Mouse (Mus musculus) myocyte (in vitro differentiated cells): ENCODE results near the gene Cisd1. TPM values are rescaled to one million over a fixed set of nuclear protein-coding genes. Genes with fewer than 3 reads are reported as not detected.

Source experiments
- H3K27me3 ChIP-seq: one replicate; pipeline ENCODE4 v1.6.1; 2011; ENCODE audit not compliant: control insufficient read depth, insufficient read depth, insufficient read length
- H3K36me3 ChIP-seq: one replicate; pipeline ENCODE4 v1.6.1; 2011; ENCODE audit not compliant: control insufficient read depth, insufficient read depth
- H3K4me2 ChIP-seq: one replicate; pipeline ENCODE4 v1.6.1; 2011; ENCODE audit warnings: low read depth, control low read depth
- H3K4me3 ChIP-seq: one replicate; pipeline ENCODE4 v1.5.1; 2011; ENCODE audit warnings: mild to moderate bottlenecking, control low read depth, moderate library complexity
- H3K79me2 ChIP-seq: one replicate; pipeline ENCODE4 v1.6.1; 2011; ENCODE audit not compliant: control insufficient read depth, insufficient read depth
- H3ac ChIP-seq: one replicate; pipeline ENCODE4 v1.6.1; 2011; ENCODE audit not compliant: control insufficient read depth, insufficient read length
- CEBPB ChIP-seq: IDR thresholded peaks from 2 replicates; pipeline ENCODE4 v1.6.1; 2011; ENCODE audit warnings: mild to moderate bottlenecking, moderate library complexity; ENCODE audit not compliant: poor library complexity, insufficient read depth, severe bottlenecking
- E2F4 ChIP-seq: IDR thresholded peaks from one replicate; pipeline ENCODE4 v1.6.1; 2011; ENCODE audit warnings: mild to moderate bottlenecking, control low read depth, moderate library complexity; ENCODE audit not compliant: insufficient read depth
- MYOD1 ChIP-seq, 3 experiments: IDR thresholded peaks; one replicate each; pipeline ENCODE4 v1.6.1; 2011; ENCODE audit warnings: control low read depth in 2 of 3, low read depth in 2 of 3, mild to moderate bottlenecking in 2 of 3, moderate library complexity in 1 of 3; ENCODE audit not compliant: insufficient read length in 2 of 3, control insufficient read depth in 1 of 3
- MYOG ChIP-seq, 3 experiments: IDR thresholded peaks; one replicate each; pipeline ENCODE4 v1.6.1; 2011; ENCODE audit warnings: control low read depth in 2 of 3, low read depth in 2 of 3, mild to moderate bottlenecking in 2 of 3; ENCODE audit not compliant: insufficient read length in 2 of 3, control insufficient read depth in 1 of 3, insufficient read depth in 1 of 3
- POLR2A ChIP-seq: IDR thresholded peaks from one replicate; pipeline ENCODE4 v1.6.1; 2011; ENCODE audit warnings: low read depth, mild to moderate bottlenecking, control low read depth, moderate library complexity; ENCODE audit not compliant: insufficient read length
- POLR2AphosphoS2 ChIP-seq: IDR thresholded peaks from one replicate; pipeline ENCODE4 v1.6.1; 2011; ENCODE audit warnings: low read depth, control low read depth; ENCODE audit not compliant: insufficient read length
- REST ChIP-seq: IDR thresholded peaks from one replicate; pipeline ENCODE4 v1.6.1; 2011; ENCODE audit warnings: mild to moderate bottlenecking, control low read depth, moderate library complexity; ENCODE audit not compliant: insufficient read depth, insufficient read length
- TCF3 ChIP-seq: IDR thresholded peaks from one replicate; pipeline ENCODE4 v1.6.1; 2011; ENCODE audit warnings: low read depth, control low read depth; ENCODE audit not compliant: insufficient read length
- polyA plus RNA-seq: library from polyadenylated mRNA; unstranded; fragments of >200 nt; fragmentation: generic; extraction: Trizol; gene quantifications from one replicate; pipeline ENCODE4 v1.2.1, GENCODE M21; 2012; ENCODE audit warnings: missing spikeins

The Cisd1 gene
- polyA plus RNA-seq, 1 experiment, result 124 TPM

GRCm38 (mm10) chr10:71348637-71349280 is 4.0 kb upstream of the Cisd1 start:
- peaks cover 33% of the 10 kb centered on the region for H3K79me2 ChIP-seq
- peak overlapping the region; percentile 75 for H3ac ChIP-seq
- peaks cover 4% of the 10 kb centered on the region for H3K36me3 ChIP-seq
- H3K4me3 ChIP-seq, result peak overlapping the region; percentile 64
- no peaks in the 10 kb centered on the region for H3K27me3 ChIP-seq
- peak overlapping the region; percentile 93 for H3K4me2 ChIP-seq
- no peak for TF ChIP-seq CEBPB

GRCm38 (mm10) chr10:71347964-71348636 is 3.3 kb upstream of the Cisd1 start:
- TF ChIP-seq MYOG (IDR thresholded peaks at IDR 0.05; ENCODE audit: control insufficient read depth in 1 of 3, insufficient read depth in 1 of 3, insufficient read length in 2 of 3, low read depth in 2 of 3) (peak in 2 of 3 experiments; percentile 1 to 12), TCF3 (peak; percentile 1), CEBPB (no peak)
- peak overlapping the region; percentile 93 for H3K4me2 ChIP-seq

GRCm38 (mm10) chr10:71347509-71347949 is 2.8 kb upstream of the Cisd1 start, which contains the start of gene Ipmk:
Gene Ipmk, plus strand, starts transcription at chr10:71347763.
- peaks cover 40% of the 10 kb centered on the region for H3K79me2 ChIP-seq
- peak within 1 kb of the TSS; percentile 64 for H3K4me3 ChIP-seq
- peaks cover 4% of the 10 kb centered on the region for H3K36me3 ChIP-seq
- H3ac ChIP-seq, result peak within 1 kb of the TSS; percentile 75
- H3K27me3 ChIP-seq, result no peaks in the 10 kb centered on the region
- peak within 1 kb of the TSS; percentile 98 for H3K4me2 ChIP-seq
- peak; percentile 1 for TF ChIP-seq REST
- no peak for TF ChIP-seq E2F4
- TF ChIP-seq POLR2AphosphoS2, result peak; percentile 78
- peak; percentile 91 for TF ChIP-seq POLR2A

More at GRCm38 (mm10) chr10:71347964-71348636, 3.3 kb upstream of the Cisd1 start:
- H3K27me3 ChIP-seq, result no peaks in the 10 kb centered on the region
- peaks cover 4% of the 10 kb centered on the region for H3K36me3 ChIP-seq
- H3K79me2 ChIP-seq, result peaks cover 39% of the 10 kb centered on the region
- H3ac ChIP-seq, result peak overlapping the region; percentile 75
- peak overlapping the region; percentile 64 for H3K4me3 ChIP-seq

- H3K79me2 ChIP-seq, result peaks cover 42% of the 10 kb centered on the region
- H3K27me3 ChIP-seq, result no peaks in the 10 kb centered on the region
- H3K36me3 ChIP-seq, result peaks cover 4% of the 10 kb centered on the region
- TF ChIP-seq CEBPB (peak; percentile 40; the same call in 1 of the 2 replicates), POLR2A (no peak)
- peak overlapping the region; percentile 64 for H3K4me3 ChIP-seq
- H3K4me2 ChIP-seq, result peak overlapping the region; percentile 98
- H3ac ChIP-seq, result peak overlapping the region; percentile 75
Measured at GRCm38 (mm10) chr10:71346722-71347508, 2.2 kb upstream of the Cisd1 start.

GRCm38 (mm10) chr10:71346106-71346505 is 1.4 kb upstream of the Cisd1 start:
- no peak overlapping the region for H3K4me3 ChIP-seq
- H3K79me2 ChIP-seq, result peaks cover 38% of the 10 kb centered on the region
- no peak for TF ChIP-seq MYOG (IDR thresholded peaks at IDR 0.05; ENCODE audit: control insufficient read depth in 1 of 3, insufficient read depth in 1 of 3, insufficient read length in 2 of 3, low read depth in 2 of 3)
- no peak for TF ChIP-seq POLR2A
- TF ChIP-seq TCF3, result no peak
- no peak for TF ChIP-seq E2F4
- no peak for TF ChIP-seq POLR2AphosphoS2

GRCm38 (mm10) chr10:71343567-71344265 is 1.0 kb downstream of the Cisd1 start:
- H3ac ChIP-seq, result peak overlapping the region; percentile 17
- peaks cover 37% of the 10 kb centered on the region for H3K79me2 ChIP-seq
- H3K4me2 ChIP-seq, result peak overlapping the region; percentile 92
- H3K36me3 ChIP-seq, result no peaks in the 10 kb centered on the region
- H3K4me3 ChIP-seq, result peak overlapping the region; percentile 45
- H3K27me3 ChIP-seq, result no peaks in the 10 kb centered on the region
- TF ChIP-seq MYOD1 (IDR thresholded peaks at IDR 0.05; ENCODE audit: control insufficient read depth in 1 of 3, insufficient read length in 2 of 3, low read depth in 2 of 3), result no peak
- no peak for TF ChIP-seq POLR2A
- no peak for TF ChIP-seq E2F4

More at GRCm38 (mm10) chr10:71346106-71346505, 1.4 kb upstream of the Cisd1 start:
- Histone ChIP-seq H3K36me3 (peaks cover 2% of the 10 kb centered on the region), H3K27me3 (no peaks in the 10 kb centered on the region), H3ac (no peak overlapping the region), H3K4me2 (no peak overlapping the region)
